ENCODE assay signal across 10 mouse cellular contexts in the genomic region with DNA sequence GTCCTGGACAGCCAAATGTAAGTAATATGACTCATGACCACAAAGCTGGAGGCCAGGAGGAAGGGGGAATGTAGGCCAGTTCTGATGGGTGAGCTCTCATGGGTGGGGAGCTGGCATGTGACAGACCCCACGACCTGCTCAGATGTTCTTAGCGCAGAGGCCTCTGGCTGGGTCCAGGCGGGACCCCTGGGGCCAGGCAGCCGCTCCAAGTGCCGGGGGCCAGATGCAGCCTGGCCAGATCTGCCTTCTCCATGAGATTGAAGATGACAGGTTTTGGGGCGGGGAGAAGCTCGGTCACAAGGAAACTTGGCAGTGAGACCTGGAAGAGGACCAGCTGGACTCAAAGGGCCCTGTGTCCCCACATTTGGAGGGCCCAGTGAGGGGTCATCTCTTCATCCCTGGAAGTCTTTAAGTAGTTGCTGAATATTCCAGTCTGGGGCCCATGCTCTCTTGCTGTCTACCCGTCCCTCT.
DNase-seq lines count a peak whose midpoint lies in the region; ATAC-seq and TF ChIP-seq lines count a peak whose summit lies in the region.
"Had no signal": no experiment of that assay in that cellular context is flagged by ENCODE, and none has a peak within 500 bp of the region (broad histone marks: within the 10 kb centered on the region; RNA-seq: fewer than 3 reads in every experiment).

No protein-coding gene starts in this region.

- no peak for DNase-seq in kidney, adult 18-20 months
- DNase-seq in brain, embryonic 14.5 days (ENCODE audit: low read depth), result peak; percentile 90
- peak; percentile 59 to 76 for DNase-seq in gastrocnemius, adult 8-10 months (ENCODE audit: low spot score in 2 of 2)
- DNase-seq in lung, postnatal 36 days, result peak; percentile 26
- no peak for DNase-seq in left cerebral cortex, adult 8-10 months (ENCODE audit: low spot score in 2 of 2)
- no peak for DNase-seq in left cerebral cortex, postnatal 14 days (ENCODE audit: low spot score in 2 of 2)

- H3K4me2 ChIP-seq in kidney, embryonic 16.5 days (replicated peaks; ENCODE audit: low read depth, low read length), result no peak overlapping the region
- H3K4me2 ChIP-seq: liver, embryonic 15.5 days had no signal

- no peak overlapping the region for H3K9ac ChIP-seq in kidney, embryonic 16.5 days (replicated peaks; ENCODE audit: low read length)
- H3K9ac ChIP-seq: liver, embryonic 15.5 days had no signal

- TF ChIP-seq POLR2A in brain, embryonic 14.5 days (IDR thresholded peaks at IDR 0.05; ENCODE audit: borderline replicate concordance, extremely low read depth, insufficient read depth, insufficient read length, poor library complexity, severe bottlenecking), result no peak

- TF ChIP-seq CTCF in brain, embryonic 14.5 days (IDR thresholded peaks at IDR 0.05; ENCODE audit: borderline replicate concordance, extremely low read depth, insufficient read depth, insufficient read length), result no peak

- peak; percentile 29; the same call in 1 of the 2 replicates for ATAC-seq in kidney, embryonic 16.5 days (ENCODE audit: low FRiP score, low TSS enrichment)
- no peak for ATAC-seq in frontal cortex, adult (ENCODE audit: low TSS enrichment)

- H3K36me3 ChIP-seq in kidney, embryonic 16.5 days (ENCODE audit: insufficient read depth, low read length), result no peaks in the 10 kb centered on the region
- H3K36me3 ChIP-seq: liver, embryonic 15.5 days had no signal

- WGBS in kidney, embryonic 16.5 days, result 65% methylated on average over 8 of the region's 8 CpGs

- peaks cover 15% of the 10 kb centered on the region for H3K4me1 ChIP-seq in kidney, embryonic 16.5 days (ENCODE audit: insufficient read depth, low read length)
- H3K4me1 ChIP-seq: liver, embryonic 15.5 days had no signal

- H3K27ac ChIP-seq in kidney, embryonic 16.5 days (ENCODE audit: low read length), result no peak overlapping the region
- H3K27ac ChIP-seq: liver, embryonic 15.5 days had no signal

- H3K4me3 ChIP-seq in kidney, embryonic 16.5 days (ENCODE audit: low read length), result no peak overlapping the region
- H3K4me3 ChIP-seq: erythroblast, embryonic 14.5 days; liver, embryonic 15.5 days had no signal

- no peaks in the 10 kb centered on the region for H3K27me3 ChIP-seq in kidney, embryonic 16.5 days (ENCODE audit: insufficient read depth, low read length)
- H3K27me3 ChIP-seq: liver, embryonic 15.5 days had no signal

- no peaks in the 10 kb centered on the region for H3K9me3 ChIP-seq in kidney, embryonic 16.5 days (ENCODE audit: low read length)
- H3K9me3 ChIP-seq: liver, embryonic 15.5 days had no signal

- intact Hi-C loops in left cerebral cortex, postnatal 14 days (cut with DNase I), result no loop called here

Comparison
In these comparisons a context has a peak if more than half of its experiments do, and no peak if none do; other contexts are left out.
1. DNase-seq: peak in brain, embryonic 14.5 days (single experiment), gastrocnemius, adult 8-10 months (2 of 2) and lung, postnatal 36 days (single experiment); none in kidney, adult 18-20 months (single experiment), left cerebral cortex, adult 8-10 months (0 of 2) and left cerebral cortex, postnatal 14 days (0 of 2).